Mouse (Mus musculus) MEL (cell line): ENCODE measurements around the gene Tmub1. TPM values are rescaled to one million over a fixed set of nuclear protein-coding genes. Genes with fewer than 3 reads are reported as not detected.

ENCODE experiments used
- DNase-seq: peaks from one replicate; pipeline ENCODE4 v3.0.0; 2011; ENCODE audit warnings: low read depth, low spot score
- H3K27ac ChIP-seq: 2 replicates; pipeline ENCODE4 v1.5.1; 2012; ENCODE audit warnings: low read depth, mild to moderate bottlenecking, control low read depth, low read length, moderate library complexity; ENCODE audit not compliant: control insufficient read depth
- H3K27me3 ChIP-seq, 2 experiments: fragments of 150-350 bp in 1 of 2; sonication (generic) in 1 of 2; 2 replicates each; pipeline ENCODE4 v1.6.1; 2012; ENCODE audit warnings: low read length in 2 of 2, mild to moderate bottlenecking in 2 of 2, improper control_type of control experiment in 1 of 2, moderate library complexity in 1 of 2; ENCODE audit not compliant: insufficient read depth in 2 of 2, control insufficient read depth in 1 of 2
- H3K36me3 ChIP-seq, 2 experiments: 2 replicates each; pipeline ENCODE4 v1.6.1; 2012 to 2014; ENCODE audit warnings: low read length in 2 of 2, improper control_type of control experiment in 1 of 2, inconsistent platforms in 1 of 2, mild to moderate bottlenecking in 1 of 2; ENCODE audit not compliant: insufficient read depth in 2 of 2, control insufficient read depth in 1 of 2
- H3K4me1 ChIP-seq, 2 experiments: fragments of 150-350 bp in 1 of 2; sonication (generic) in 1 of 2; 2 replicates each; pipeline ENCODE4 v1.6.1; 2012; ENCODE audit warnings: low read length in 2 of 2, improper control_type of control experiment in 1 of 2, mild to moderate bottlenecking in 1 of 2; ENCODE audit not compliant: insufficient read depth in 2 of 2, control insufficient read depth in 1 of 2
- H3K4me3 ChIP-seq, 2 experiments: fragments of 150-350 bp in 1 of 2; sonication (generic) in 1 of 2; 2 replicates each; pipeline ENCODE4 v1.5.1; 2012; ENCODE audit warnings: low read depth in 2 of 2, low read length in 2 of 2, mild to moderate bottlenecking in 2 of 2, moderate library complexity in 2 of 2, control low read depth in 1 of 2, improper control_type of control experiment in 1 of 2; ENCODE audit not compliant: control insufficient read depth in 1 of 2, insufficient read depth in 1 of 2
- H3K79me2 ChIP-seq: 2 replicates; pipeline ENCODE4 v1.6.1; 2012; ENCODE audit warnings: mild to moderate bottlenecking, low read length, moderate library complexity; ENCODE audit not compliant: control insufficient read depth, poor library complexity, insufficient read depth
- H3K9ac ChIP-seq: 2 replicates; pipeline ENCODE4 v1.6.1; 2012; ENCODE audit warnings: low read depth, mild to moderate bottlenecking, control low read depth, low read length, moderate library complexity; ENCODE audit not compliant: control insufficient read depth, poor library complexity, severe bottlenecking
- H3K9me3 ChIP-seq: fragments of 150-350 bp; sonication (generic); replicated peaks from 2 replicates; pipeline ENCODE4 v1.6.1; 2012; ENCODE audit warnings: mild to moderate bottlenecking, low read length, improper control_type of control experiment, moderate library complexity; ENCODE audit not compliant: insufficient read depth
- BHLHE40 ChIP-seq: IDR thresholded peaks from 2 replicates; pipeline ENCODE4 v1.6.1; 2012; ENCODE audit warnings: low read depth, mild to moderate bottlenecking, inconsistent platforms, low read length, improper control_type of control experiment, borderline replicate concordance
- CHD1 ChIP-seq: IDR thresholded peaks from 2 replicates; pipeline ENCODE4 v1.6.1; 2012; ENCODE audit warnings: low read depth, mild to moderate bottlenecking, inconsistent platforms, low read length, improper control_type of control experiment
- CTCF ChIP-seq, 3 experiments: IDR thresholded peaks in 2 of 3; conservative IDR thresholded peaks in 1 of 3; 2 replicates each; pipeline ENCODE4 v1.5.1; 2011 to 2012; ENCODE audit warnings: low read length in 3 of 3, low read depth in 2 of 3, mild to moderate bottlenecking in 2 of 3, improper control_type of control experiment in 1 of 3, inconsistent platforms in 1 of 3, mixed read lengths in 1 of 3, moderate library complexity in 1 of 3; ENCODE audit not compliant: control insufficient read depth in 1 of 3, insufficient read depth in 1 of 3, poor library complexity in 1 of 3, severe bottlenecking in 1 of 3
- E2F4 ChIP-seq: IDR thresholded peaks from 2 replicates; pipeline ENCODE4 v1.6.1; 2011; ENCODE audit warnings: low read depth, low read length, improper control_type of control experiment, borderline replicate concordance
- ELF1 ChIP-seq: IDR thresholded peaks from 2 replicates; pipeline ENCODE4 v1.6.1; 2014; ENCODE audit warnings: low read depth, mild to moderate bottlenecking, inconsistent platforms, low read length, improper control_type of control experiment, moderate library complexity
- EP300 ChIP-seq, 2 experiments: IDR thresholded peaks; 2 replicates each; pipeline ENCODE4 v1.6.1; 2011; ENCODE audit warnings: improper control_type of control experiment in 2 of 2, low read length in 2 of 2, low read depth in 1 of 2, mild to moderate bottlenecking in 1 of 2
- ETS1 ChIP-seq: IDR thresholded peaks from 2 replicates; pipeline ENCODE4 v1.6.1; 2012; ENCODE audit warnings: low read depth, mild to moderate bottlenecking, inconsistent platforms, low read length, improper control_type of control experiment, moderate library complexity
- GABPA ChIP-seq: IDR thresholded peaks from 2 replicates; pipeline ENCODE4 v1.6.1; 2012; ENCODE audit warnings: low read depth, mild to moderate bottlenecking, inconsistent platforms, low read length, improper control_type of control experiment, moderate library complexity
- HCFC1 ChIP-seq: IDR thresholded peaks from 2 replicates; pipeline ENCODE4 v1.6.1; 2012; ENCODE audit warnings: low read depth, mild to moderate bottlenecking, inconsistent platforms, low read length, improper control_type of control experiment, moderate library complexity
- KAT2A ChIP-seq: conservative IDR thresholded peaks from 2 replicates; pipeline ENCODE4 v1.6.1; 2012; ENCODE audit warnings: low read depth, low read length, improper control_type of control experiment, inconsistent platforms
- MAZ ChIP-seq: IDR thresholded peaks from 2 replicates; pipeline ENCODE4 v1.6.1; 2012; ENCODE audit warnings: low read depth, mild to moderate bottlenecking, inconsistent platforms, low read length, improper control_type of control experiment
- MXI1 ChIP-seq: IDR thresholded peaks from 2 replicates; pipeline ENCODE4 v1.6.1; 2011; ENCODE audit warnings: mild to moderate bottlenecking, low read depth, low read length, improper control_type of control experiment
- MYB ChIP-seq: IDR thresholded peaks from 2 replicates; pipeline ENCODE4 v1.6.1; 2011; ENCODE audit warnings: mild to moderate bottlenecking, low read depth, low read length, improper control_type of control experiment
- MYC ChIP-seq: IDR thresholded peaks from 2 replicates; pipeline ENCODE4 v1.6.1; 2011; ENCODE audit warnings: low read depth, mild to moderate bottlenecking, low read length, improper control_type of control experiment, moderate library complexity
- NRF1 ChIP-seq: IDR thresholded peaks from 2 replicates; pipeline ENCODE4 v1.6.1; 2014; ENCODE audit warnings: low read depth, mild to moderate bottlenecking, inconsistent platforms, low read length, improper control_type of control experiment, moderate library complexity; ENCODE audit not compliant: poor library complexity, insufficient read depth, severe bottlenecking
- POLR2A ChIP-seq, 2 experiments: IDR thresholded peaks; 2 replicates each; pipeline ENCODE4 v1.6.1; 2011 to 2012; ENCODE audit warnings: low read length in 2 of 2, mild to moderate bottlenecking in 2 of 2, control low read depth in 1 of 2, improper control_type of control experiment in 1 of 2, low read depth in 1 of 2, moderate library complexity in 1 of 2; ENCODE audit not compliant: control insufficient read depth in 1 of 2, insufficient read depth in 1 of 2, poor library complexity in 1 of 2
- POLR2AphosphoS2 ChIP-seq: IDR thresholded peaks from 2 replicates; pipeline ENCODE4 v1.6.1; 2011; ENCODE audit warnings: low read length, improper control_type of control experiment
- POLR2AphosphoS5 ChIP-seq: IDR thresholded peaks from 2 replicates; pipeline ENCODE4 v1.6.1; 2012; ENCODE audit warnings: low read depth, borderline replicate concordance, mild to moderate bottlenecking, inconsistent platforms, low read length, moderate library complexity, mixed read lengths
- RCOR1 ChIP-seq: IDR thresholded peaks from 2 replicates; pipeline ENCODE4 v1.6.1; 2012; ENCODE audit warnings: low read depth, mild to moderate bottlenecking, inconsistent platforms, low read length, improper control_type of control experiment
- SMC3 ChIP-seq: IDR thresholded peaks from 2 replicates; pipeline ENCODE4 v1.6.1; 2011; ENCODE audit warnings: low read depth, low read length, improper control_type of control experiment
- TBP ChIP-seq: IDR thresholded peaks from 2 replicates; pipeline ENCODE4 v1.8.0; 2011; ENCODE audit warnings: low read depth, low read length, improper control_type of control experiment
- TCF12 ChIP-seq: IDR thresholded peaks from 2 replicates; pipeline ENCODE4 v1.6.1; 2014; ENCODE audit warnings: low read depth, mild to moderate bottlenecking, inconsistent platforms, low read length, improper control_type of control experiment, moderate library complexity
- USF1 ChIP-seq: IDR thresholded peaks from 2 replicates; pipeline ENCODE4 v1.6.1; 2014; ENCODE audit warnings: low read depth, mild to moderate bottlenecking, inconsistent platforms, low read length, improper control_type of control experiment, moderate library complexity
- USF2 ChIP-seq, 2 experiments: IDR thresholded peaks; 2 replicates each; pipeline ENCODE4 v1.6.1; 2011 to 2012; ENCODE audit warnings: improper control_type of control experiment in 2 of 2, low read length in 2 of 2, borderline replicate concordance in 1 of 2, inconsistent platforms in 1 of 2, low read depth in 1 of 2, mild to moderate bottlenecking in 1 of 2; ENCODE audit not compliant: insufficient read depth in 1 of 2
- ZKSCAN1 ChIP-seq: IDR thresholded peaks from 2 replicates; pipeline ENCODE4 v1.6.1; 2012; ENCODE audit warnings: low read depth, mild to moderate bottlenecking, inconsistent platforms, low read length, improper control_type of control experiment, moderate library complexity
- ZNF384 ChIP-seq: IDR thresholded peaks from 2 replicates; pipeline ENCODE4 v1.6.1; 2012; ENCODE audit warnings: low read depth, mild to moderate bottlenecking, inconsistent platforms, low read length, improper control_type of control experiment
- polyA plus RNA-seq, 2 experiments: library from polyadenylated mRNA; stranded (reverse) in 1 of 2; unstranded in 1 of 2; fragments of >175 nt in 1 of 2; fragments of >200 nt in 1 of 2; gene quantifications; 2 replicates each; pipeline versions ENCODE4 v1.2.1 to v1.2.4; 2012; ENCODE audit warnings: low replicate concordance in 2 of 2, low read depth in 1 of 2; ENCODE audit not compliant: insufficient read length in 2 of 2, insufficient read depth in 1 of 2, missing spikeins in 1 of 2
- total RNA-seq: library from RNA; depleted of rRNA; stranded (reverse); fragments of 300-350 nt; gene quantifications from 2 replicates; pipeline ENCODE4 v1.2.3, GENCODE M21; 2012

Gene Tmub1
- total and polyA plus RNA-seq, 3 experiments, result 17.8 to 36.0 TPM; not detected in 1

- DNase-seq, result peak; percentile 79
- H3K27me3 ChIP-seq, result no peaks in the 10 kb centered on the region
- peaks cover 14% of the 10 kb centered on the region for H3K79me2 ChIP-seq
- peak overlapping the region; percentile 85 for H3K9ac ChIP-seq
- no peaks in the 10 kb centered on the region for H3K9me3 ChIP-seq
- H3K36me3 ChIP-seq, result peaks cover 0 to 17% of the 10 kb centered on the region in 2 experiments; a peak in 2 of 4 replicates
- 0 out of 2 replicates have a peak overlapping the region, but pooled peaks have one; percentile 18 for H3K27ac ChIP-seq
- H3K4me3 ChIP-seq, result peak overlapping the region; percentile 78 to 86
- H3K4me1 ChIP-seq, result peaks cover 6 to 22% of the 10 kb centered on the region in 2 experiments
- TF ChIP-seq CTCF (IDR thresholded peaks at IDR 0.05 in 2 of 3, conservative IDR thresholded peaks at IDR 0.05 in 1 of 3; ENCODE audit: control insufficient read depth in 1 of 3, insufficient read depth in 1 of 3, low read depth in 2 of 3, low read length in 3 of 3, poor library complexity in 1 of 3, severe bottlenecking in 1 of 3), result peak in 2 of 3 experiments; percentile 26 to 35; a peak in 4 of 6 replicates
- 0 out of 2 replicates have a peak, but pooled peaks have one; percentile 11 for TF ChIP-seq TCF12
- peak; percentile 4; the same call in 1 of the 2 replicates for TF ChIP-seq SMC3
- TF ChIP-seq MAZ, result no peak
- 0 out of 2 replicates have a peak, but pooled peaks have one; percentile 2 for TF ChIP-seq ELF1
- no peak for TF ChIP-seq USF2 (IDR thresholded peaks at IDR 0.05; ENCODE audit: borderline replicate concordance in 1 of 2, insufficient read depth in 1 of 2, low read depth in 1 of 2, low read length in 2 of 2)
Measured at GRCm38 (mm10) chr5:24425421-24426036, 22.1 kb downstream of the Tmub1 start.

- Histone ChIP-seq H3K36me3 (peaks cover 0 to 17% of the 10 kb centered on the region in 2 experiments; a peak in 2 of 4 replicates), H3K27me3 (no peaks in the 10 kb centered on the region), H3K4me3 (peak overlapping the region; percentile 78 to 86), H3K27ac (peak overlapping the region; percentile 60), H3K79me2 (peaks cover 14% of the 10 kb centered on the region), H3K4me1 (peaks cover 6 to 22% of the 10 kb centered on the region in 2 experiments), H3K9ac (peak overlapping the region; percentile 85), H3K9me3 (no peaks in the 10 kb centered on the region)
- peak; percentile 93 for DNase-seq
- TF ChIP-seq POLR2AphosphoS2, result peak; percentile 12; the same call in 1 of the 2 replicates
- TF ChIP-seq HCFC1, result peak; percentile 15; the same call in 1 of the 2 replicates
- no peak for TF ChIP-seq E2F4
- TF ChIP-seq USF1, result no peak; the same call in 1 of the 2 replicates
- TF ChIP-seq EP300 (IDR thresholded peaks at IDR 0.05; ENCODE audit: low read depth in 1 of 2, low read length in 2 of 2), result no peak
- TF ChIP-seq ZNF384, result no peak
- TF ChIP-seq MYB, result no peak
- TF ChIP-seq ELF1, result 0 out of 2 replicates have a peak, but pooled peaks have one; percentile 36
- peak; percentile 68 to 75; a peak in 3 of 4 replicates for TF ChIP-seq POLR2A (IDR thresholded peaks at IDR 0.05; ENCODE audit: control insufficient read depth in 1 of 2, insufficient read depth in 1 of 2, low read depth in 1 of 2, low read length in 2 of 2, poor library complexity in 1 of 2)
- peak; percentile 7; the same call in 1 of the 2 replicates for TF ChIP-seq MAZ
- TF ChIP-seq TBP, result 0 out of 2 replicates have a peak, but pooled peaks have one; percentile 38
- peak in 1 of 3 experiments; percentile 0; a peak in 1 of 6 replicates for TF ChIP-seq CTCF (IDR thresholded peaks at IDR 0.05 in 2 of 3, conservative IDR thresholded peaks at IDR 0.05 in 1 of 3; ENCODE audit: control insufficient read depth in 1 of 3, insufficient read depth in 1 of 3, low read depth in 2 of 3, low read length in 3 of 3, poor library complexity in 1 of 3, severe bottlenecking in 1 of 3)
- TF ChIP-seq ETS1, result no peak
- TF ChIP-seq NRF1, result peak; percentile 31; the same call in 1 of the 2 replicates
- no peak for TF ChIP-seq KAT2A
- no peak for TF ChIP-seq GABPA
- no peak for TF ChIP-seq SMC3
- no peak for TF ChIP-seq ZKSCAN1
- no peak for TF ChIP-seq USF2 (IDR thresholded peaks at IDR 0.05; ENCODE audit: borderline replicate concordance in 1 of 2, insufficient read depth in 1 of 2, low read depth in 1 of 2, low read length in 2 of 2)
- no peak; the same call in 1 of the 2 replicates for TF ChIP-seq MXI1
- 0 out of 2 replicates have a peak, but pooled peaks have one; percentile 0 for TF ChIP-seq RCOR1
- TF ChIP-seq MYC, result no peak
- no peak for TF ChIP-seq CHD1
- no peak for TF ChIP-seq POLR2AphosphoS5
- no peak for TF ChIP-seq BHLHE40
Measured at GRCm38 (mm10) chr5:24424861-24425411, 22.7 kb downstream of the Tmub1 start.
